Comparison of ENCODE assay signal across 21 mouse cellular contexts in the genomic region with DNA sequence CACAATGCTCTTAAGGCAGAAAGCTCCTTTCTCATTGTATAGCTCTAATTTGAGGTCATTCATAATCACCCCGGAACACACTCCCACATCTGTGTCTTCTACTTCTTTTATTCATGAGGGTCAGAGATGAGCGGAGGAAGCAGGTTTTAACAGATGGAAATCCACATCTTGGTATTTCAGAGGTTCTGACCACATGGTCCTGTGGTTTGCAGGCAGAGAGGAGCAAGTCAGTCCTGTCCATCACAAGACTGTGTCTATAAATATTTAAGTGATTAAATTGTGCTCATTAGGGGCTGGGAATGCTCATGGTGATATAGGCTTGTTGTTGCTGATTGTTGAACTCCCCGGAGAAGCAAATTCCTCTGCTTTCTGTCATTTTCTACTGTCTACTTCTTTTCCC.
"Had no signal": no experiment of that assay in that cellular context is flagged by ENCODE, and none has a peak within 500 bp of the region (broad histone marks: within the 10 kb centered on the region; RNA-seq: fewer than 3 reads in every experiment).

No protein-coding gene starts in this region.

- H3K27me3 ChIP-seq: limb, embryonic 12.5 days; limb, embryonic 15.5 days; neural tube, embryonic 13.5 days had no signal

- H3K36me3 ChIP-seq: limb, embryonic 12.5 days; limb, embryonic 15.5 days; neural tube, embryonic 13.5 days had no signal

- H3K27ac ChIP-seq: limb, embryonic 12.5 days; limb, embryonic 15.5 days; liver, embryonic 14.5 days; macrophage; neural tube, embryonic 13.5 days; stomach, postnatal 0 days had no signal

- ATAC-seq: liver, postnatal 0 days; lung, postnatal 0 days had no signal

- H3K4me3 ChIP-seq: limb, embryonic 12.5 days; limb, embryonic 15.5 days; neural tube, embryonic 13.5 days had no signal

- DNase-seq: kidney, adult 18-20 months; kidney, adult 9 months; kidney, postnatal 14 days; kidney, postnatal 4 days; left cerebral cortex, postnatal 4 days; liver, postnatal 0 days; lung, embryonic 14.5 days; right cerebral cortex, adult 18-20 months; right cerebral cortex, postnatal 14 days; right cerebral cortex, postnatal 4 days; thymus, adult 2 months; thymus, postnatal 14 days; thymus, postnatal 4 days had no signal

- H3K4me2 ChIP-seq: limb, embryonic 12.5 days; limb, embryonic 15.5 days; liver, embryonic 11.5 days; lung, embryonic 14.5 days; neural tube, embryonic 13.5 days had no signal

- H3K9ac ChIP-seq: limb, embryonic 12.5 days; limb, embryonic 15.5 days; liver, embryonic 14.5 days; liver, postnatal 0 days; lung, embryonic 14.5 days; neural tube, embryonic 13.5 days had no signal

- H3K9me3 ChIP-seq: limb, embryonic 12.5 days; limb, embryonic 15.5 days; neural tube, embryonic 13.5 days had no signal

- H3K4me1 ChIP-seq: limb, embryonic 12.5 days; limb, embryonic 15.5 days; neural tube, embryonic 13.5 days had no signal
